Mouse (Mus musculus) neural tube, postnatal 0 days (tissue): ENCODE measurements around the gene Kcnk2. TPM values are rescaled to one million over a fixed set of nuclear protein-coding genes. Genes with fewer than 3 reads are reported as not detected.

Experiments used
- microRNA-seq: library from miRNA; unstranded; fragments of <30 nt; microRNA quantifications from one replicate; pipeline ENCODE4, GENCODE M21; 2016
- polyA plus RNA-seq: library from polyadenylated mRNA; unstranded; fragments of >200 nt; fragmentation: Nextera tagmentation; extraction: Ambion mirVana; gene quantifications from 2 replicates; pipeline ENCODE4 v1.2.1, GENCODE M21; 2015

The Kcnk2 gene
- 15.3 and 16.4 TPM in 2 replicates for polyA plus RNA-seq

DNA sequence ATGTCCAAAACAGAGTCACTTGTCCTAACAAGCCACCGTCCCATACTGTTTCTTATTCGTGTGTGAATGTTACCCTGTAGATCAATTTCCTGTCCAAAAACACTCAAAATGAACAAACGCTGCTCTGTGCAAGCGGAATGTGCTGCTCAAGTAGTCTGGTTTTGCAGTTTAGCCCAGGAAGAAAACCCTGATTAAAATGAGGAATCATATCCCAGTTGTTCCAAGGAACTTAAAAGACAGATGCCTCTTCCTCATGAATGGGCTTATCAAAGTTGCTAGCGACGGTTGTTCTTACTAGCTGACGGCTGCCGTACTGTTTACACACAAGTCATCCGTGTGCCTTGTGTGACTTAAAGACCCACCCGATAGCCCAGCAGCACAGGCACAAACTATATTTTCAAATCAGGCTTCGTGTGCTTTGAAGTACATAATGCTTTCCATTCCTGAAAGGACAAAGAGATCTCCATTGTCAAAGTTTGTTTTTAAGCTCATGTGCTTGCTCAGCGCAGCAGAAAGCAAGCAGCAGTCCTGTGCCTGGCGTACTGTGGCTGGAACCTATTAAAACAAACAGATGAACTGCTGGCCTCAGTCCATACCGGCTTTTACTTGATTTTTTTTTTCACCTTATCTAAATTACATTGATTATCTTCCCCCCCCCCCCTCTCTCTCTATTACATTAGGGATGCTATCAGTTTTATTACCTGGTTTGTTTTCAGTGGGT lies at the start of gene Kcnk2:
TSS of gene Kcnk2 (minus strand) at position 51 of the 721 bp plus-strand sequence.

Small RNA genes within 50 kb of the gene (microRNA-seq; reads per million reads assigned to microRNA genes)
- gene Gm24092 = not detected
